Mouse (Mus musculus): ENCODE results near the gene Clic4.

DNA sequence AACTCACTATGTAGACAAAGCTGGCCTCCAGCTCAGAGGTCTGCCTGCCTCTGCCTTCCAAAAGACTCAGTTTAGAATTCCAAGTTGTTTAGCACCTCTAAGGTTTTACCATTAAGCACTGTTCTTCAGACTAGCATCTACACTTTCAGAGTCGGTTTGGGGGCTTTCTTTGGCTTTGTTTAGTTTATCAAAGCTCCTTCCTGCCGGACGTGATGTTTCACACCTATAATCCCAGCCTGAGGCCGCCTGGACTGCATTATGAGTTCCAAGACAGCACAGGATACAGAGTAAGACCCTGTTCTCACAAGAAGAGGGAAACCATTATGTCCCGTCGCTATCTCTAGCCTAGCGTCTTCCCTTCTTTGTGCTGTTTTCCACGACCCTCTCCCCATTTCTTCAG, 2.1 kb downstream of the Clic4 start:
- no peak for TF ChIP-seq CTCF (IDR thresholded peaks at IDR 0.05)
- TF ChIP-seq EP300 (IDR thresholded peaks at IDR 0.05; ENCODE audit: insufficient read depth, low read depth, low read length), result no peak
- TF ChIP-seq POLR2A (IDR thresholded peaks at IDR 0.05; ENCODE audit: insufficient read depth, low read depth, low read length), result 0 out of 2 replicates have a peak, but pooled peaks have one; percentile 19
